Comparison of ENCODE assay signal across 8 mouse cellular contexts in the genomic region with DNA sequence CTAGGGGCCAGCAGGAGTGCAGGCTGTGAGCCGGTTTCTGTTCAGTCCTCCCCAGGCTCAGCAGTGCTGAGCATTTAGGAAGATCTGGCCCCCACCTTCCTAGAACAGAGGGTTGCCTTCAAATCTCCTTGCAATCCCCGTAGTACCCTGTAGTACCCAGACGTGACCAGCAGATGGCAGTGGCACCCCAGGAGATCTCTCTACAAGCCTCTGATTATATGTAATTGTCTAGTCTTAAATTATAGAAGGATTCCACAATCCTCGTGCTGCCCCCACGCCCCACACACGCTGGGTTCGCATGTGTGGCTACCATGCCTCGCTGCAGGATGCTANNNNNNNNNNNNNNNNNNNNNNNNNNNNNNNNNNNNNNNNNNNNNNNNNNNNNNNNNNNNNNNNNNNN. TPM values are rescaled to one million over a fixed set of nuclear protein-coding genes. Genes with fewer than 3 reads are reported as not detected.
A peak's percentile ranks its signal among the peaks of the same experiment; 100 is the strongest.
DNase-seq lines count a peak whose midpoint lies in the region; ATAC-seq and TF ChIP-seq lines count a peak whose summit lies in the region.

No protein-coding gene starts in this region.

- ATAC-seq in intestine, embryonic 14.5 days (replicated peaks; ENCODE audit: low FRiP score, low TSS enrichment, low read depth), result 0 out of 2 replicates have a peak, but pooled peaks have one; percentile 26
- ATAC-seq in intestine, embryonic 15.5 days, result no peak
- ATAC-seq in forebrain, embryonic 14.5 days, result peak; percentile 62
- ATAC-seq in neural tube, embryonic 11.5 days (ENCODE audit: insufficient read depth, low FRiP score, low TSS enrichment), result no peak
- ATAC-seq in stomach, postnatal 0 days (ENCODE audit: low FRiP score, low TSS enrichment), result no peak

- WGBS in intestine, embryonic 14.5 days, result 2% methylated on average over 8 of the region's 8 CpGs
- WGBS in intestine, embryonic 15.5 days, result 1% methylated on average over 8 of the region's 8 CpGs
- 2% methylated on average over 8 of the region's 8 CpGs for WGBS in forebrain, embryonic 14.5 days
- WGBS in liver, adult 2 months, result 3% methylated on average over 8 of the region's 8 CpGs
- 2% methylated on average over 8 of the region's 8 CpGs for WGBS in neural tube, embryonic 11.5 days
- WGBS in stomach, postnatal 0 days, result 3% methylated on average over 8 of the region's 8 CpGs

- H3K27ac ChIP-seq in intestine, embryonic 14.5 days (ENCODE audit: low read depth), result no peak overlapping the region
- H3K27ac ChIP-seq in intestine, embryonic 15.5 days, result no peak overlapping the region
- H3K27ac ChIP-seq in forebrain, embryonic 14.5 days (ENCODE audit: low read depth, low read length), result no peak overlapping the region
- H3K27ac ChIP-seq in liver, adult 2 months (replicated peaks; ENCODE audit: insufficient read depth, low read depth, low read length), result no peak overlapping the region
- no peak overlapping the region for H3K27ac ChIP-seq in neural tube, embryonic 11.5 days (ENCODE audit: low read depth, low read length)
- H3K27ac ChIP-seq in stomach, postnatal 0 days (replicated peaks), result no peak overlapping the region

- no peak overlapping the region for H3K4me3 ChIP-seq in intestine, embryonic 14.5 days (ENCODE audit: low read depth, low read length)
- H3K4me3 ChIP-seq in intestine, embryonic 15.5 days (replicated peaks), result no peak overlapping the region
- H3K4me3 ChIP-seq in forebrain, embryonic 14.5 days (ENCODE audit: low read depth, low read length), result no peak overlapping the region
- no peak overlapping the region for H3K4me3 ChIP-seq in liver, adult 2 months (ENCODE audit: insufficient read depth, low read depth, low read length)
- H3K4me3 ChIP-seq in neural tube, embryonic 11.5 days (ENCODE audit: low read depth, low read length), result no peak overlapping the region
- no peak overlapping the region for H3K4me3 ChIP-seq in stomach, postnatal 0 days (ENCODE audit: low read depth, low read length)

- no peaks in the 10 kb centered on the region for H3K79me2 ChIP-seq in liver, adult 2 months (ENCODE audit: control insufficient read depth, insufficient read depth, low read length)

- H3K4me1 ChIP-seq in intestine, embryonic 14.5 days (replicated peaks; ENCODE audit: control insufficient read depth, insufficient read depth, low read length), result no peaks in the 10 kb centered on the region; the same call in 1 of the 2 replicates
- H3K4me1 ChIP-seq in intestine, embryonic 15.5 days (replicated peaks), result 0 out of 2 replicates have a peak, but pooled peaks cover 3% of the 10 kb centered on the region
- H3K4me1 ChIP-seq in forebrain, embryonic 14.5 days (ENCODE audit: control insufficient read depth, insufficient read depth, low read length), result no peaks in the 10 kb centered on the region; the same call in 1 of the 2 replicates
- no peaks in the 10 kb centered on the region for H3K4me1 ChIP-seq in liver, adult 2 months (ENCODE audit: control insufficient read depth, insufficient read depth, low read length)
- H3K4me1 ChIP-seq in neural tube, embryonic 11.5 days (ENCODE audit: control insufficient read depth, insufficient read depth, low read length), result 0 out of 2 replicates have a peak, but pooled peaks cover 3% of the 10 kb centered on the region
- no peaks in the 10 kb centered on the region for H3K4me1 ChIP-seq in stomach, postnatal 0 days (replicated peaks; ENCODE audit: control insufficient read depth, insufficient read depth)

- no peaks in the 10 kb centered on the region for H3K36me3 ChIP-seq in intestine, embryonic 14.5 days (ENCODE audit: control insufficient read depth, insufficient read depth, low read length)
- no peaks in the 10 kb centered on the region for H3K36me3 ChIP-seq in intestine, embryonic 15.5 days
- H3K36me3 ChIP-seq in forebrain, embryonic 14.5 days (ENCODE audit: control insufficient read depth, insufficient read depth, low read length), result 0 out of 2 replicates have a peak, but pooled peaks cover 4% of the 10 kb centered on the region
- no peaks in the 10 kb centered on the region for H3K36me3 ChIP-seq in liver, adult 2 months (ENCODE audit: control insufficient read depth, insufficient read depth, low read length)
- H3K36me3 ChIP-seq in neural tube, embryonic 11.5 days (ENCODE audit: control insufficient read depth, insufficient read depth, low read length), result no peaks in the 10 kb centered on the region
- no peaks in the 10 kb centered on the region for H3K36me3 ChIP-seq in stomach, postnatal 0 days (ENCODE audit: control insufficient read depth, insufficient read depth, low read length)

- H3K27me3 ChIP-seq in intestine, embryonic 14.5 days (replicated peaks; ENCODE audit: control insufficient read depth, insufficient read depth, low read length), result peaks cover 2% of the 10 kb centered on the region; the same call in 1 of the 2 replicates
- H3K27me3 ChIP-seq in intestine, embryonic 15.5 days (replicated peaks), result peaks cover 7% of the 10 kb centered on the region
- no peaks in the 10 kb centered on the region for H3K27me3 ChIP-seq in forebrain, embryonic 14.5 days (replicated peaks; ENCODE audit: control insufficient read depth, insufficient read depth, low read length)
- H3K27me3 ChIP-seq in liver, adult 2 months (ENCODE audit: control insufficient read depth, insufficient read depth, low read length), result no peaks in the 10 kb centered on the region
- 0 out of 2 replicates have a peak, but pooled peaks cover 2% of the 10 kb centered on the region for H3K27me3 ChIP-seq in neural tube, embryonic 11.5 days (ENCODE audit: control insufficient read depth, insufficient read depth, low read length)
- H3K27me3 ChIP-seq in stomach, postnatal 0 days (ENCODE audit: control insufficient read depth, insufficient read depth, low read length), result no peaks in the 10 kb centered on the region

- no peak for TF ChIP-seq POLR2A in liver, adult 2 months (IDR thresholded peaks at IDR 0.05; ENCODE audit: extremely low read depth, insufficient read depth, low read length)

- no peak for TF ChIP-seq EP300 in stomach, postnatal 0 days (optimal IDR thresholded peaks at IDR 0.05)

- peak; percentile 96 for DNase-seq in intestine, embryonic 14.5 days (ENCODE audit: low spot score)
- peak; percentile 40 for DNase-seq in c-Kit-positive CD71-positive TER-119-negative erythroid progenitor cells, embryonic 14.5 days (ENCODE audit: low read depth)
- DNase-seq in forebrain, embryonic 14.5 days (ENCODE audit: low spot score), result peak; percentile 82
- peak; percentile 79 for DNase-seq in induced T-regulatory cell, adult 2 months (ENCODE audit: low read depth)
- DNase-seq in liver, adult 2 months (ENCODE audit: extremely low read depth, low read depth, low spot score), result peak; percentile 25
- DNase-seq in neural tube, embryonic 11.5 days (ENCODE audit: low spot score), result peak; percentile 78
- DNase-seq in stomach, postnatal 0 days (ENCODE audit: low spot score), result peak; percentile 79

- no peak overlapping the region for H3K4me2 ChIP-seq in intestine, embryonic 14.5 days (ENCODE audit: low read length)
- no peak overlapping the region for H3K4me2 ChIP-seq in intestine, embryonic 15.5 days (replicated peaks)
- H3K4me2 ChIP-seq in forebrain, embryonic 14.5 days (ENCODE audit: low read length), result no peak overlapping the region
- no peak overlapping the region for H3K4me2 ChIP-seq in neural tube, embryonic 11.5 days (ENCODE audit: low read depth)
- no peak overlapping the region for H3K4me2 ChIP-seq in stomach, postnatal 0 days (replicated peaks; ENCODE audit: low read depth)

- TF ChIP-seq CTCF in liver, adult 2 months (IDR thresholded peaks at IDR 0.05; ENCODE audit: low read depth, low read length), result peak; percentile 81
- TF ChIP-seq CTCF in stomach, postnatal 0 days (IDR thresholded peaks at IDR 0.05; ENCODE audit: low read depth), result peak; percentile 96

- no peaks in the 10 kb centered on the region for H3K9me3 ChIP-seq in intestine, embryonic 14.5 days (ENCODE audit: control insufficient read depth, low read length)
- H3K9me3 ChIP-seq in intestine, embryonic 15.5 days, result no peaks in the 10 kb centered on the region
- no peaks in the 10 kb centered on the region for H3K9me3 ChIP-seq in forebrain, embryonic 14.5 days (replicated peaks; ENCODE audit: control insufficient read depth, low read length)
- H3K9me3 ChIP-seq in neural tube, embryonic 11.5 days (ENCODE audit: control insufficient read depth, low read length), result no peaks in the 10 kb centered on the region
- H3K9me3 ChIP-seq in stomach, postnatal 0 days (ENCODE audit: control insufficient read depth, low read length), result no peaks in the 10 kb centered on the region

- no peak overlapping the region for H3K9ac ChIP-seq in intestine, embryonic 14.5 days (ENCODE audit: low read length)
- H3K9ac ChIP-seq in intestine, embryonic 15.5 days, result no peak overlapping the region
- H3K9ac ChIP-seq in forebrain, embryonic 14.5 days (ENCODE audit: low read length), result no peak overlapping the region
- H3K9ac ChIP-seq in liver, adult 2 months (ENCODE audit: low read depth, low read length), result no peak overlapping the region
- H3K9ac ChIP-seq in neural tube, embryonic 11.5 days (ENCODE audit: low read length), result no peak overlapping the region
- no peak overlapping the region for H3K9ac ChIP-seq in stomach, postnatal 0 days (ENCODE audit: low read length)

RNA-seq across cellular contexts. Expression of a gene that starts 16.2 kb away (rescaled TPM):
- polyA plus RNA-seq in intestine, embryonic 14.5 days (2014; fragmentation: Nextera tagmentation; extraction: Ambion mirVana), result not detected in 2 replicates
- polyA plus RNA-seq in intestine, embryonic 15.5 days (2015; fragmentation: Nextera tagmentation; extraction: Ambion mirVana), result not detected in 2 replicates
- polyA plus RNA-seq in forebrain, embryonic 14.5 days (2014; fragmentation: Nextera tagmentation; extraction: Ambion mirVana), result 0.09 and 0.27 TPM in 2 replicates
- not detected in 2 replicates for total RNA-seq in liver, adult 2 months (2014; rRNA removed)
- not detected in 2 replicates for polyA plus RNA-seq in liver, adult 2 months (2012; rRNA removed)
- 0.16 TPM in 1 of 2 replicates, not detected in the other for polyA plus RNA-seq in neural tube, embryonic 11.5 days (2014; fragmentation: Nextera tagmentation; extraction: Ambion mirVana)
- polyA plus RNA-seq in stomach, postnatal 0 days (2015; fragmentation: Nextera tagmentation; extraction: Ambion mirVana), result 0.05 TPM in 1 of 2 replicates, not detected in the other

RNA-seq across cellular contexts. Expression of a gene that starts 38.3 kb away (rescaled TPM):
- polyA plus RNA-seq in intestine, embryonic 14.5 days (2014; fragmentation: Nextera tagmentation; extraction: Ambion mirVana), result 5.8 and 9.3 TPM in 2 replicates
- polyA plus RNA-seq in intestine, embryonic 15.5 days (2015; fragmentation: Nextera tagmentation; extraction: Ambion mirVana), result 8.5 and 10.1 TPM in 2 replicates
- polyA plus RNA-seq in forebrain, embryonic 14.5 days (2014; fragmentation: Nextera tagmentation; extraction: Ambion mirVana), result 31.6 and 37.9 TPM in 2 replicates
- total RNA-seq in liver, adult 2 months (2014; rRNA removed), result 0.07 TPM in 1 of 2 replicates, not detected in the other
- 0.10 TPM in 1 of 2 replicates, not detected in the other for polyA plus RNA-seq in liver, adult 2 months (2012; rRNA removed)
- polyA plus RNA-seq in neural tube, embryonic 11.5 days (2014; fragmentation: Nextera tagmentation; extraction: Ambion mirVana), result 39.2 and 46.3 TPM in 2 replicates
- polyA plus RNA-seq in stomach, postnatal 0 days (2015; fragmentation: Nextera tagmentation; extraction: Ambion mirVana), result 4.4 and 4.6 TPM in 2 replicates

Comparison
In these comparisons a context has a peak if more than half of its experiments do, and no peak if none do; other contexts are left out.
1. ATAC-seq: peak in intestine, embryonic 14.5 days (single experiment) and forebrain, embryonic 14.5 days (single experiment); none in intestine, embryonic 15.5 days (single experiment), neural tube, embryonic 11.5 days (single experiment) and stomach, postnatal 0 days (single experiment).
2. DNase-seq: peak in every context shown above with its lines; median percentile 96 in intestine, embryonic 14.5 days; 82 in forebrain, embryonic 14.5 days; 79 in induced T-regulatory cell, adult 2 months; 79 in stomach, postnatal 0 days; 78 in neural tube, embryonic 11.5 days; 40 in c-Kit-positive CD71-positive TER-119-negative erythroid progenitor cells, embryonic 14.5 days; 25 in liver, adult 2 months.